Mouse (Mus musculus) brain, embryonic 18.5 days (tissue): ENCODE measurements around the gene Cdc42bpa.

Experiments
- DNase-seq: peaks from one replicate; pipeline ENCODE4 v3.0.0-alpha.2; 2012; ENCODE audit warnings: low read depth, low spot score

Cdc42bpa gene

GRCm38 (mm10) chr1:179959721-179960542, at the start of gene Cdc42bpa:
Gene Cdc42bpa (plus strand): TSS chr1:179960472.
- DNase-seq, result peak; percentile 59

DNA sequence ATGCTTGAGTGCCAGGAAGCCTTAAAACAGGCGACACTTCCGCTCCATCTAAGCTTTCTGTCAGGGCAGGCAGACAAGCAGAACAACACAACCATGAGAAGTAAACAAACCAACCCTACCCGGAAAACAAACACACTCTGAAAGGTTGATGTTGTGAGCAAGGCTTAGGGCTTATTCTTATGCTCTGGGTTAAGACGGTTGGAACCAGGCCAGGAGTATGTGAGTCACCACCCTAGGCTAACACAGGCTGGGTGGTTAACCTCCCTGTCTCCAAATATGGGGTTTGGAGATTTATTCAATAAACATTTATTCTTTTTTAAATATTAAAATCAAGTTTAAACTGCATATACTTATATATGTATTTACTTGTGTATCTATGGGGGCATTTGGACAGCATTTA, 46.8 kb upstream of the Cdc42bpa start:
- no peak for DNase-seq

- DNase-seq, result no peak
Observed at GRCm38 (mm10) chr1:179917036-179917435, 43.2 kb upstream of the Cdc42bpa start.

DNA sequence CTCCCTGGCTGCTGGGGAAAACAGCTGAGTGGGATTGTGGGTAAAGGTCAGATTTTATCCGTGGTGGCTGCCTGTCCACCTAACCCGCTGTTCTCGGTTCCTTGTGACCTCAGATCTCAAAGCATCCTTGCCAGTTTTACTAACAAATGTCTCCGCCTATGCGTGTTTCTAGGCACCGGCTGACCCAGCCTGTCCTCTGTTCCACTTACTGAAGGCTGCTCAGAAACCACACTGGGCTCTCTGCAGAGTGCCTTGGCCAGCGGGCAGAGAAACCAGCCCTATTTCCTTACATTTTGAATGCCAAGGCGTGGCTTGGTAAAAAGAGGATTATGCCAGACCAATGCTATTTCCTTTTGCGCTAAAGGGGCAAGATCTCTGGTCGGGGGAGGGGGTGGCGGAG, 42.8 kb upstream of the Cdc42bpa start:
- DNase-seq, result no peak

DNA sequence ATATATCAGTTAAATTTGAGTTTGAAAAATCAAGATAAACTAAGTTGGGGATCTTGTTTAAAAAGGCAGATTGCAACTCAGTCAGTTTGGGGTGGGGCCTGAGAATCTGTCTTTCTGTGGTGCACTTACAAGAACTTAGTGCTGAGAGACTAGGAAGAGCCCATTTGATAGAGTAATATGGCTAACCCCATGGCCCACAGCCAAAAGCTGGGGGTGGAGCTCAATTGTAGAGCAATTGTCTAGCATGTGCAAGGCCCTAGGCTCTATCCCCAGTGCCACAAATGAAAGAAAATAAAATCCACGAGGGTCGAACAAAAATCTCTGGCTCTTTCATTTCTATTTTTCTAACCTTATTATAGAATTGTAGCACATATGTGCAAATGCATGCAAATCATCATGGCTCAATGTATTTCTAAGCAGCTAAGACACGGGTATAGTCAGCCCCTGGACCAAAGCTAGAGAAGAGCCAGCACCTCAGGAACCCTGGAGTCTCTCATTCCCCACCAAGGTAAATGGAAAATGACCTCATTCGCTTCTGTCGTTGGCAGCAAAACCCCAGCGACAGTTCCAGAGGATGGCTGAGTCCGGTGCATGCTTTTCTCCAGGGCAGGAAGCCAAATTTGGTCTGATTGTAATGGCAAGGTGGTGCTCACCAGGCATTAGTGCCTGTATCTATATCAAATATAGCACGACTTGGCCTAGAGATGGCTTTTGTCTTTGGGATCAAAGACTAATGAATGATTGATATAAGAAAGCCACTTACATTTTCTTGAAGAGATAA, 40.4 kb upstream of the Cdc42bpa start:
- no peak for DNase-seq

DNA sequence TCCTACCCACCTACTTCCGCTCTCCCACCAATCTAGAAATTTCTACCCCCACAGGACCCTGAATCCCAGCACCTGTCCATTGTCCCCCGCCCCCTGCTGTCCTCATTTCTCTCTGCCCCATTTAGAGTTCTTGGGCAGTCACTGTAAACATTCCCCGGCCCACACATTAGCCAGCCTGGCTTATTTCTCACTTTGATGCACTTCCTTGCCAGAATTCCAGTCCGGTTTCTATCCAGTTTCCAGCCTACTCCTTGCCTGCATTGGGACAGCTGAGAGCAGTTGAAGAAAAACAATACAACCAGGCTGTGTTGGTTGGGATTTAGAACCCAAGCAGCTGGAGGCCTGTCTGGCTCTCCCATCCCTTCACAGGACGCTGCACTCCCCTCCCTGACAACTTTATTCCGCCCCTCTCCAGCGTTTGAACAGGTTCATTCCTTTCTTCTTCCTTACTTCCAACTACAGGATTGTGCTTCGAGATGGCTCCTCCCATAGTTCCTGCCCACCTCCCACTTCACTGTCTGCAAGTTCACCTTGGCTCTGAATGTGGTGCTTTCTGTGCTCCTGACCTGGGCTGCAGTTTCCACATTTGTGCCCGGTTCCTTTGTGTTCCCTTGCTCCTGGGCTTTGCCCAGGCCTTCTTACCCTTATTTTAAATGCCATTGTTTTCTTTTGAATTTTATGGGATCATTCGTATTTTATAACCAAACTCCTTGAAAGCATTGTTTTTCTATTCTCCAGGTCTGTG, 36.4 kb upstream of the Cdc42bpa start:
- no peak for DNase-seq

DNA sequence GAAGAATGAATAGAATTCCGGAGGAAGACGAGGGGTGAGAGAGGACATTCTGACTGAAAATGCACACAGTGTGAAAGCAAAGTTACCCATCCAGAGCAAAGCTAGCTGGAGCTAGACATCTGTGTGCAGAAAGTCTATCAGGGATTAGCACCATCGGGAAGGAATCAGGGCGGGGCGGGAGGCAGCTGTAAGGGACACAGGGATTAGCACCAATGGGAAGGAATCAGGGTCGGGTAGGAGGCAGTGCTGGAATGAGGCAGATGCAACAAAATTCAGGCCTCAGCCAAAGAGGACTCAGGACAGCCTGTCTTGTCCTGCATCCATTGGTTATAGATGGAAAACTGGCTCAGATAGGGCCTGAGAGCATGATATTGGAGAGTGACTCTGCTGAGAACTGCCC, 34.0 kb upstream of the Cdc42bpa start:
- no peak for DNase-seq

- DNase-seq, result no peak
Observed at GRCm38 (mm10) chr1:179927102-179927501, 33.2 kb upstream of the Cdc42bpa start.

DNA sequence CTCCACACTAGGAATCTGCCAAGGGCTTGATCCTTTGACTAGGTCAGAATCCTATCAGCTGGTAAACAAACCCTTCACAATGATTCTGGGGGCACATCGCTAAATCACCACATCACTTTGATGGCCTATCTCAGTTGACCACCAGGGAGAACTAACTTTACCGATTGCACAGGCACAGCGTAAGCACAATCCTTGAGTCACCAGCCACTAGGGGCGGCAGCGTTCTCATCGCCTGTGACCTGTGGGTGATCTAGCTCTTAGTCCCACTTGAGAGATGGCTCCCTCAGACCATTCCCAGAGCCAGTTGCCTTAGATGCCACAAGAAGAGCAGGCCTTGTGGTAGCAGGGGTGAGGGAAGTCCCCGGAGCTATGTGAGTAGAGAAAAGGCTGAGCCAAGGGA, 31.4 kb upstream of the Cdc42bpa start:
- no peak for DNase-seq

- no peak for DNase-seq
Observed at GRCm38 (mm10) chr1:179931247-179931646, 29.0 kb upstream of the Cdc42bpa start.

DNA sequence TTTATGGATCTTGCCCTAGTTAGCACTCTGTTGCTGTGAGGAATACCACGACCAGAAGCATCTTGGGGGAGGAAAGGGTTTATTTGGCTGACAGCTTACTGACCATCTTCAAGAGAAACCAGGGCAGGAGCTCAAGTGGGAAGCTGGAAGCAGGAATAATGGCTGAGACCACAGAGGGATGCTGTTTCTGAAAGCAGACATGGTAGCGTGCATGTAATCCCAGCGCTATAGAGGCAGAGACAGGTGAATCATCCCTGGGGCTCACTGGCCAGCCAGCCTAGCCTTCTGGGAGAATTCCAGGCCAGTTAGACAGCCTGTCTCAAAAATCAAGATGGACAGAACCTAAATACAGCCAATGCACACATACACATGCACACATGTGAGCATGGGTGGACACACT, 26.2 kb upstream of the Cdc42bpa start:
- no peak for DNase-seq

DNA sequence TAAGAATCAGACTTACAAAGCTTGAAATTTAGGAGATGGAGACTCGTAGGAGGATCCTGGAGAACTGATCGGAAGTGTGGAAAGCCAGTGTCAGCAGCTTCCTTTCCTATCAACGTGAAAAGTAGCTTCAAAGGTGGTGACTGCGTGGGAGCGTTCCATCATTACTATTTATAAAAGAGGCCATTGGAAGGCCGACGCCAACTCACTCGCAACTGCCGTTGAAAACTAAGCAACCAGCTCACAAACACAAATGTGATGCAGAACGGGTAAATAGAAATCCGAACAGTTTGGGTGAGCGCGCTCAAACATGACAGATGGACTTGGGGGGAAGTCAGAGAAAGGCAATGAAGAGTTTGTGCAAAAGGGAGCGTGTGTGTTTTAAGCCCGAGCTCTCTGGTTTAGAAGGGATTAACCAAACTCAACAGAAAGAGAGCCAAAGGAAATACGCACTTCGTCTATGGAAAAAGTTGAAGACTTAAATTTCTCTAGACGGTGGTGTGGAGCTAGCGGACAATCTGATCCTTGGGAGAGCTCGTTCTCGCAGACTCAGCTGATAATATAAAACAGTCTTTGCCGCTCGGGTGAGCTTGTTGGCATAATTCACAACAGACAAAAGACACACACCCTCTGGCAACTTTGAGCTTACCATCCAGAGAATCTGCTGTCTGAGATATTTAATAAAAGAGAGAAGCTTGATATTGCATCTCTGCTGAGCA, 20.0 kb upstream of the Cdc42bpa start:
- no peak for DNase-seq

DNA sequence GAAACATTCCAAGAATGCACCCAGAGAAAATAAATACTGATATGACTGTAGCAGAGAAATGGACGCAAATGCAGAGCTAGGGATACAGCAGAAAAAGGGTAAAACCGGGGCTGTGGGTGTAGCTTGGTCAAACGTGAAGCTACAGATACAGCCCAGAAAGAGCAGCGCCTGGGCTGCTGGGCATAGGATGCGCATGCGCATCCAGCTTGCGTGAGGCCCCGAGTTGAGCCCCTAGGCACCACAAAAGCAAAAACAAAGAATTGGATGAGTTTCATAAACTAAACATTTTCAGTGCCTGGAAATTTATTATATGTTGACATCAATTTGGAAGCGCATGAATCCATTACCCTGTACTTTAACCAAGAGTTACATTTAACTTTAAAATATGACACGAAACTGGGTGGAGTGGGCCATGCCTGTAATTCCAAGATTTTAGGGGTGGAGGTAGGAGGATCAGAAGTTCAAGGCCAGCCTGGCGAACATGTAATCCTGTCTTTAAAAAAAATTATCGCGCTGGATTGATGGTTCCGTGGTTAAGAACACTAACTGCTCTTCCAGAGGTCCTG, 19.4 kb upstream of the Cdc42bpa start:
- no peak for DNase-seq

- DNase-seq, result no peak
Observed at GRCm38 (mm10) chr1:179945017-179945416, 15.3 kb upstream of the Cdc42bpa start.

- no peak for DNase-seq
Observed at GRCm38 (mm10) chr1:179946616-179947015, 13.7 kb upstream of the Cdc42bpa start.

DNA sequence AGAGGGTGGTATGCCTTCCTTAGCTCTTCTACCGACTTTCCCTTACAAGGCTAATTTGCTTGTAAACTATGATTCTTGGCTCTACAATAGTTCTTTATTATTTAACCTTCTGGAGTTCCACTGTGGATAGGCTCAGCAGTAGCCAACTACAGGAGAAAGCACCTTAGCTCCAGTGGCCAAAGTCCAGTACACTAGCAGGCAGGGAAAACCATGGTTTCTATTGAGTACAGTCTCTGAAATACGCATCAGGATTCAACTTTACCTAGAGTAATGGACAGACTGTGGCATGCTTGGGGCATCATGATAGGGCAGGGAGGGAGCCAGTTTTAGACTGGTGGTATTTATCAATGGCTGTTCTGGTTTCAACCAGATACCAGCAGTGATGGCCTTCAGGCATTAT, 12.6 kb upstream of the Cdc42bpa start:
- DNase-seq, result no peak

DNA sequence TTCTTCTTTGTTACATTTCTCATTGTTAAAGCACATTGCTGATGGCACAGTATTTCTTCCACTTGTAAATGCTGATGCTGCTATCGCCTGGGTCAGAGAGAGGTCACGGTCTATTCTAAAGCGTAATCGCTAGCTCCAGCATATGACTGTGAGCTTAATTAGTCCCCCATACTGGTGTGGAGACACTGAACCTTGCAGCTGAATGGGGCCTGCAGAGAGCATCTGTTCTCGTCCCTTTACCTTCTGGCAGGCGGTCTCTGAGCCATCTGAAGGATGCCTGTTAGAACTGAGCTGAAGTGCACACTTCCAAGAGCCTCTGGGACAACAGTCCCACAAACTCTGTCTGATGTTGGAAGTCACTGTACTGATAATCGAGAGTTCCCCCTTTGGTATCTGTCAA, 8.7 kb upstream of the Cdc42bpa start:
- no peak for DNase-seq

- DNase-seq, result no peak
Observed at GRCm38 (mm10) chr1:179953251-179953650, 7.0 kb upstream of the Cdc42bpa start.

DNA sequence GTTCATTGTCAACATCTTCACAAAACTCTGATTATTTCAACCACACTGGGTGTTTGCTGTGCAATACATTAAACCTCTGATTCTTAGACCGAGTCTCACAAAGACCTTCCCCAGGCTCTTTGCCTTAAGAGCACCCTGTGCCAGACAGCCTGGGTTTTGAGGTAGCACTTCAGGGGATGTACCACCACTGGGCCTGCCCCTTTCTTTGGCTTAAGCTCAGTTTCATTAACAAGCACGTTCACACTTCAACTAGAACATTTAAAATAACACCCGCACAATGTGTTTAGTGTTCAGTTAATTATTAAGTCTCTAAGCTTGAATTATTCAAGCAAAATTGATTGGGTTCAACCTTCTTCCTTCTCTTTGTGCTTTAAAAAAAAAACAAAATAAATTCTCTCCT, 2.8 kb upstream of the Cdc42bpa start:
- no peak for DNase-seq

DNA sequence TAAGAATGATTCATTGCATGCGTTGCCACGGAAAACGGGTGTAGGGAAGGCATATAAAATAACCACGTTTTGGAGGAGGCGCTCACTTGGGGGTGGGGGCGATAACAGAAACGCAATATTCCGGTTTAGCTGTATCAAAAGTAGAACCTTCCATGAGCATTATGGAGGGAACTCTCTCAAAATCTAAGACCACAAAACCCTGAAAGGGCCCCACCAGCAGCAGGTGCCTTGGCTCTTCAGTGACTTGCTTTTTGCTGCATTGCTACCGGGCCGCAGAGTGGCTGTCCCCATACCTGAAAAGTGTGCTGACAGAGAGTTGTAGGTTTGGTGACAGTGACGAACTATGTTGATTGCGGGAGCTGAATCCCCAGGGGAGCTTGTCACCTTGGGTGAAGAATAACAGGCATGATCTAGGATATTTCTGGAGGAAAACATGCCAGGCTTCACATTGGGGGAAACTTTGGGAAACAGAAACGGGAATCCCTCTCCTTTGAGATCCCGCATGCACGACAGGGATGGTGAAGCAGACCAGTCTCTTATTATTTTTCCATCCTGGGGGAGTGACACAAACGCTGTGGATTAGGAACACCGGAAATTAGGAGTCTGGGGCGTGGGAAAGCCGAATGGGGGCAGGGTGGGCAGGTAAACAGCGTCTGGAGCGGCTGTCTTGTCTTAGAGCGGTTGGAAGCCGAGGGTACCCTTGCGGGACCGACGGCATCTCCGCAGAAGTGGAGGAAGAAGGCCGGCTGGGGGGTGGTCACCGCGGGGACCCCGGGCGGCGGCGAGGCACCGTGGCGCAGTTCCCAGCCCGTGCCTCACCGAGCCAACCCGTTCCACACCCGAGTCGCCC, 1.2 kb upstream of the Cdc42bpa start:
- peak; percentile 16 for DNase-seq
